Mouse (Mus musculus) brain, embryonic 14.5 days (tissue): ENCODE results near the gene Cyth2.

Experiments
- CTCF ChIP-seq: fragments of 200-500 bp; IDR thresholded peaks from 2 replicates; pipeline ENCODE4 v1.5.1; 2012; ENCODE audit warnings: inconsistent platforms, mild to moderate bottlenecking, moderate library complexity, borderline replicate concordance; ENCODE audit not compliant: insufficient read depth, insufficient read length; ENCODE audit errors: extremely low read depth
- POLR2A ChIP-seq: fragments of 200-500 bp; IDR thresholded peaks from 2 replicates; pipeline ENCODE4 v1.6.1; 2012; ENCODE audit warnings: mild to moderate bottlenecking, inconsistent platforms, borderline replicate concordance; ENCODE audit not compliant: poor library complexity, insufficient read depth, insufficient read length, severe bottlenecking; ENCODE audit errors: extremely low read depth

DNA sequence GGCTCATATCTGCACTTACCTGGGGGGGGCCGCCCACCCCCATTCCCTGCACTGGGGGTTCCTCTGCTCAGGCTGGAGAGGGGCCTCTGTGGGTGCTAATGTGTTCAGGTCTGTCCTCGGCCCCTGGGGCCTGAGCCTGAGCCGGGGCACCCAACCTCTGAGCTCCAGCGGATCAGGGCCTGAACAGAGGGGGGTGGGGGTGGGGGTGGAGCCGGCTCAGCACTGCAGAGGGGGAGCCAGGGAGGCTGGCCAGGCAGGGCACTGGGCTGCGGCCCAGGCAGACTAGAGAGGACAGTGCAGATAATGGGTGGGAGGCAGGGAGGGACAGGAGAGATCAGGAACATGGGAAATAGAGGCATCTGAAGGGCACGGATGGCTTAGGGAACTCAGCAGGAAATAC is 10.2 kb upstream of the Cyth2 start, which contains the start of gene Kcnj14:
- TF ChIP-seq CTCF (no peak), POLR2A (no peak)
